Mouse (Mus musculus): ENCODE data around the gene Col4a4. TPM values are rescaled to one million over a fixed set of nuclear protein-coding genes. Genes with fewer than 3 reads are reported as not detected.
A peak's percentile ranks its signal among the peaks of the same experiment; 100 is the strongest.

Gene Col4a4
- total RNA-seq, 2 experiments from 2014 or later = 4.2 to 4.7 TPM

GRCm38 (mm10) chr1:82475821-82476220 lies 110.8 kb downstream of the Col4a4 start:
- no peak for DNase-seq

- no peak for DNase-seq
These were observed 111.4 kb downstream of the Col4a4 start for GRCm38 (mm10) chr1:82475254-82475653.

- DNase-seq = peak in 1 of 2 experiments; percentile 37
These were observed 112.1 kb downstream of the Col4a4 start for GRCm38 (mm10) chr1:82474461-82474961.

GRCm38 (mm10) chr1:82473467-82473866 lies 113.2 kb downstream of the Col4a4 start:
- no peak for DNase-seq

GRCm38 (mm10) chr1:82470516-82471225 lies 116.0 kb downstream of the Col4a4 start:
- DNase-seq = no peak

GRCm38 (mm10) chr1:82468872-82469271 lies 117.8 kb downstream of the Col4a4 start:
- no peak for DNase-seq

GRCm38 (mm10) chr1:82465321-82465853 lies 121.3 kb downstream of the Col4a4 start:
- no peak for DNase-seq

GRCm38 (mm10) chr1:82461041-82461440 lies 125.6 kb downstream of the Col4a4 start:
- peak; percentile 36 to 70 for DNase-seq

- no peak for DNase-seq
These were observed 126.7 kb downstream of the Col4a4 start for GRCm38 (mm10) chr1:82459926-82460325.

GRCm38 (mm10) chr1:82459350-82459749 lies 127.3 kb downstream of the Col4a4 start:
- no peak for DNase-seq

- no peak for DNase-seq
These were observed 132.6 kb downstream of the Col4a4 start for GRCm38 (mm10) chr1:82454031-82454430.

- DNase-seq = no peak
These were observed 134.6 kb downstream of the Col4a4 start for GRCm38 (mm10) chr1:82451927-82452651.

GRCm38 (mm10) chr1:82449851-82450250 lies 136.8 kb downstream of the Col4a4 start:
- DNase-seq = peak; percentile 20 to 39

- peak; percentile 61 to 62 for DNase-seq
These were observed 140.6 kb downstream of the Col4a4 start for GRCm38 (mm10) chr1:82446049-82446448.

GRCm38 (mm10) chr1:82443517-82443916 lies 143.1 kb downstream of the Col4a4 start:
- no peak for DNase-seq

GRCm38 (mm10) chr1:82440123-82440522 lies 146.5 kb downstream of the Col4a4 start:
- peak; percentile 40 to 67 for DNase-seq

- no peak for DNase-seq
These were observed 149.4 kb downstream of the Col4a4 start for GRCm38 (mm10) chr1:82437273-82437672.

- DNase-seq = no peak
These were observed 153.0 kb downstream of the Col4a4 start for GRCm38 (mm10) chr1:82433649-82434005.

GRCm38 (mm10) chr1:82432919-82433648 lies 153.6 kb downstream of the Col4a4 start:
- peak; percentile 42 to 78 for DNase-seq

GRCm38 (mm10) chr1:82429061-82429460 lies 157.6 kb downstream of the Col4a4 start:
- no peak for DNase-seq

GRCm38 (mm10) chr1:82427729-82428128 lies 158.9 kb downstream of the Col4a4 start:
- no peak for DNase-seq

- no peak for DNase-seq
These were observed 171.0 kb downstream of the Col4a4 start for GRCm38 (mm10) chr1:82415641-82416040.

Measured in heart, adult 18-20 months (tissue).